Mouse (Mus musculus) lung, adult 2 months (tissue): Measurements from ENCODE around the gene Ptpn13.

ENCODE experiments used
- CTCF ChIP-seq: fragments of 200-500 bp; IDR thresholded peaks from 2 replicates; pipeline ENCODE4 v1.5.1; 2011; ENCODE audit warnings: mild to moderate bottlenecking, low read length, control low read depth; ENCODE audit not compliant: insufficient read depth
- POLR2A ChIP-seq: fragments of 200-500 bp; IDR thresholded peaks from 2 replicates; pipeline ENCODE4 v1.6.1; 2011; ENCODE audit warnings: low read depth, mild to moderate bottlenecking, control low read depth, low read length, borderline replicate concordance; ENCODE audit errors: extremely low read depth

DNA sequence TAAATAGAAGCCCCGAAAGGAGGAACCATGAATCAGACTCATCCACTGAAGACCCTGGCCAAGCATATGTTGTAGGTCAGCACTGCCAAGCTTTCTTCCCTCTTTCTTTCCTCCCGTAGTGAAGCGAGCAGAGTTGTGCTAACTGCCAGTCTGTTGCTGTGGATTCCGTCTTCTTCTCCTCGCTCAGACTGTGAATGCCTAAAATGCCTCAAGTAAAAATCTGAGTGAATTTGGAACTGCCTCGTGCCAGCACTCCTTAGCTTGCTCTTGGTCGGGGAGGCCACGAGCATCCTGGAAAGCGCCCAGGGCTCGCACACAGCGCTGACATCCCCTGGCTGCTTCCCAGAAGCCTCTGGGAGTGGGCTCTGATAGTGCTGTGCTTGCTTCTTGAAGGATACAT lies 116.5 kb downstream of the Ptpn13 start:
- TF ChIP-seq CTCF (no peak), POLR2A (no peak)
